Mouse (Mus musculus): ENCODE results near the gene Rnf2. TPM values are rescaled to one million over a fixed set of nuclear protein-coding genes. Genes with fewer than 3 reads are reported as not detected.
A peak's percentile ranks its signal among the peaks of the same experiment; 100 is the strongest.
"Not testable (repeated sequence)": the region's sequence is repeated elsewhere in the genome, so short reads cannot be mapped to it uniquely, and the experiment has no call there.

The Rnf2 gene
- total RNA-seq, 2 experiments from 2014 or later: 16.7 to 18.6 TPM

DNA sequence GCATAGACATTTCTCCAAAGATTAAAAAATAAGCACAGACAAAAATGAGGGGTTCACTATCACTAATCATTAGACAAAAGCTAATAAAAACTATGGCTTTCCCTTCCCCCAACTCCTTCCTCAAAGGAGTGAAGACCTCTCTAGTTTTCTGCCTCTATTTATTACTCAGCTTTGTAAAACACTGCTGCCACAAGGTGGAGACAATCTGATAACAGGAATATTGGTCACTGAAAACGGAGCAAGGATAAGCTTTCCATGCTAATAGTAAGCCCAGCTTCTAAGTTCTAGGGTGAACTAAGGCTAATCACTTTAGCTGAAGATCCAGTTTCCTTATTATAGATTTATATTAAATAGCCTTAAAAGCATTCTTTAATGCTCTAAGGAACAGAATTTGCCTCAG lies 8.3 kb downstream of the Rnf2 start:
- intact Hi-C loops (cut with DNase I): loop anchor here (5.0 kb wide), 1 partner anchor 215 kb away; no protein-coding TSS in a partner anchor
- no peak for DNase-seq

- DNase-seq: no peak
- intact Hi-C loops (cut with DNase I): loop anchor here (5.0 kb wide), 1 partner anchor 217 kb away; no protein-coding TSS in a partner anchor
Observed at GRCm38 (mm10) chr1:151489806-151490205, 10.9 kb downstream of the Rnf2 start.

DNA sequence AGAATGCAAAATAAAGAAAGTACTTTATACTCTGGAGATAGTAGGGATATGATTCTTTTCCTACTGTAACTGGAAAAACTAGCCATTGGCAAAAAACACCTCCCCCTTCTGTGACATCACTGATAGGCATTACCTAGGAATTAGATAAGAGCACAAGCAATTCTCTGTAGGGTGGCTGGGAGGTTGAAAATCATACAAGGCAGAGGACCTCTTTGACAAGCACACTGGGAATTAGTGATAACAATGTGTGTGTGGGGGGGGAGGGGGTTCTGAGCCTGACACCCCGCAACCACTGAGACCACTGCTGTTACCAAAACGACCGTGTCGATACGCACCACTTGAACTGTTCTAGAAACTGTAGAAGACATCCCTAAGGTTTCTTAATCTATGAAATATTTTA lies 16.0 kb downstream of the Rnf2 start:
- intact Hi-C loops (cut with DNase I): no loop called here
- DNase-seq: no peak

DNA sequence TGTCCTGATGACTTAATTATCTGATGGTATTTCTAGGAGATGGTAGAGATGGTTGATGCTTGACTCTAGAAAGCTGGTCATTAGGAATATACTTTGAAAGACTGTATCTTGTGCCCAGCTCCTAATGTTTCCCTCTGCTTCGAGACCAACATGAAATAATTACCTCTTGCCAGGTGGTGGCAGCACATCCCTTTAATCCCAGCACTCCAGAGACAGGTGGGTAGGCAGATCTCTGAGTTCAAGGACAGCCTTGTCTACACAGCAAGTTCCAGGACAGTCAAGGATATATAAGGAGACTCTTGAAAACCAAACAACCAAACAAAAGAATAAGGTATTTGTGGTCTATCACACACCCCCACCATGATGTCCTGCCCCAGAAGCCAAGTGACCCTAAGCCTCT lies 17.2 kb downstream of the Rnf2 start:
- intact Hi-C loops (cut with DNase I): no loop called here
- no peak for DNase-seq

GRCm38 (mm10) chr1:151482497-151482896 lies 18.3 kb downstream of the Rnf2 start:
- intact Hi-C loops (cut with DNase I): no loop called here
- DNase-seq: no peak

DNA sequence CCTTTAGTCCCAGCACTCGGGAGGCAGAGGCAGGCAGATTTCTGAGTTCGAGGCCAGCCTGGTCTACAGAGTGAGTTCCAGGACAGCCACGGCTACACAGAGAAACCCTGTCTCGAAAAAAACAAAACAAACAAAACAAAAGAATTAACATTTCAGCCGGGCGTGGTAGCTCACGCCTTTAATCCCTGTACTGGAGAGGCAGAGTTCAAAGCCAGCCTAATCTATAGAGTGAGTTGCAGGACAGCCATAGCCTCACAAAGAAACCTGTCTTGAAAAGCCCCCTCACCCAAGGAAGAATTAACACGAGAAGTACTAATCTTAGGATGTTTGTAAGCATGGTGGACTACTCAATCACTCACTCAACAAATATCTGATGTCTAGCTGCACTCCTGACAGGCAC lies 28.4 kb downstream of the Rnf2 start:
- DNase-seq; intact Hi-C loops (cut with DNase I): not testable (repeated sequence)

GRCm38 (mm10) chr1:151471429-151471828 lies 29.3 kb downstream of the Rnf2 start:
- intact Hi-C loops (cut with DNase I): no loop called here
- DNase-seq: no peak

DNA sequence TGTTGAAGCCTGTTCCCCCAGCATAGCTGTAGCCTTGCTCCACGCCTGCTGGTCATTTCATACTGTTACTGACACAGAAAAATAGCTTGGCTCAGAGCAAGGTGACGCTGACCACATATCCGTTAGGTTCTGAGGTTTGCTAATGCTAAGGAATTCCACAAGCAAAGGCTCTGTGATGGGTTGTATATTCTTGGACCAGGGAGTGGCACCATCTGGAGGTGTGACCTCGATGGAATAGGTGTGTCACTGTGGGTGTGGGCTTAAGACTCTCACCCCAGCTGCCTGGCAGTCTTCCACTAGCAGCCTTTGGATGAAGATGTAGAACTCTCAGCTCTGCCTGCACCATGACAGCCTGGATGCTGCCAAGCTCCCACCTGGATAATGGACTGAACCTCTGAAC lies 34.2 kb downstream of the Rnf2 start:
- intact Hi-C loops (cut with DNase I): no loop called here
- no peak for DNase-seq

- DNase-seq: no peak
- intact Hi-C loops (cut with DNase I): loop anchor here (5.0 kb wide), 1 partner anchor 242 kb away; no protein-coding TSS in a partner anchor
Observed at GRCm38 (mm10) chr1:151464914-151465313, 35.8 kb downstream of the Rnf2 start.

- DNase-seq: no peak
- intact Hi-C loops (cut with DNase I): loop anchor here (5.0 kb wide), 1 partner anchor 246 kb away; no protein-coding TSS in a partner anchor
Observed at GRCm38 (mm10) chr1:151461265-151461664, 39.5 kb downstream of the Rnf2 start.

GRCm38 (mm10) chr1:151457087-151457486 lies 43.7 kb downstream of the Rnf2 start:
- intact Hi-C loops (cut with DNase I): no loop called here
- no peak for DNase-seq

- DNase-seq: no peak
- intact Hi-C loops (cut with DNase I): no loop called here
Observed at GRCm38 (mm10) chr1:151451946-151452345, 48.8 kb downstream of the Rnf2 start.

DNA sequence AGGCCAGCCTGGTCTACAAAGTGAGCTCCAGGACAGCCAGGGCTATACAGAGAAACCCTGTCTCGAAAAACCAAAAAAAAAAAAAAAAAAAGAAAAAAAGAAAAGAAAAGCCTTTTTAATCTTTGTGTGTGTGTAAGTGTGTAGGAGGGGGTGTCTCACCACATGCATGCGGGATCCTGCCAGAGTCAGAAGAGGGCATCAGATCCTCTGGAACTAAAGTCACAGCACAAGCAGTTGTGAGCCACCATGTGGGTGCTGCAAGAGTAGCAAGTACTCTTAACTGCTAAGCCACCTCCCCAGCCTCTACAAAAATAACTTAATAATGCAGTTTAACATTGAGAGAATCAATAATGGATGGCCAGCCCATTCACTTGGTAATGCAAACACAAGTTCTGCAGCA lies 49.9 kb downstream of the Rnf2 start:
- intact Hi-C loops (cut with DNase I): no loop called here
- no peak for DNase-seq

GRCm38 (mm10) chr1:151449866-151450265 lies 50.9 kb downstream of the Rnf2 start:
- DNase-seq: no peak
- intact Hi-C loops (cut with DNase I): no loop called here

DNA sequence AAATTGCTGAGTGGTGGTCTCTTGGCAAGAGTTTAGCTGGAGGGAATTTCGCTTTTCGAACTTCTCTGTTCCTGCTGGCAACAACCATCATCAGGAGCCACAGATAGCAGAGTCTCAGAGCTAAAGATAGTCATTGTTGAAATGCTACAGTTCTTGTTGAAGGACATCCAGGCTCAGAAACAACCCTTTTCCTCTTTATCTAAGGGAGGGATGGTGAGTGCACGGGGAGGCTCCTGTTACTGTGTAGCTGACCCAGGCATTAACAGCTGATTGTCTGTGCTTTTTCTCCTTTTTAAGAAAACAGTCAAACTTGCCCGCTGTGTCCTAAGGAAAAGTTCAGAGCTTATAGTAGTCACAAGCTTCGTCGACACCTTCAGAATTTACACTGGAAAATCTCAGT lies 65.3 kb downstream of the Rnf2 start:
- intact Hi-C loops (cut with DNase I): no loop called here
- no peak for DNase-seq

- intact Hi-C loops (cut with DNase I): loop anchor here (5.0 kb wide), 1 partner anchor 1037 kb away; the partner anchor contains the start of genes Odr4 and Tpr
- no peak for DNase-seq
Observed at GRCm38 (mm10) chr1:151429316-151429715, 71.4 kb downstream of the Rnf2 start.

GRCm38 (mm10) chr1:151428263-151429221 lies 72.2 kb downstream of the Rnf2 start, which contains the start of the genes Swt1 and Trmt1l:
Swt1 (minus strand) TSS chr1:151428455.
Trmt1l (plus strand) TSS chr1:151428542.
- intact Hi-C loops (cut with DNase I): loop anchor here (5.0 kb wide), 1 partner anchor 1036 kb away; the partner anchor contains the start of genes Odr4 and Tpr

GRCm38 (mm10) chr1:151427888-151428262 lies 72.9 kb downstream of the Rnf2 start:
- intact Hi-C loops (cut with DNase I): loop anchor here (5.0 kb wide), 1 partner anchor 1036 kb away; the partner anchor contains the start of genes Odr4 and Tpr
- DNase-seq: no peak

More at GRCm38 (mm10) chr1:151428263-151429221, 72.2 kb downstream of the Rnf2 start, which contains the start of the genes Swt1 and Trmt1l:
- peak; percentile 97 for DNase-seq

GRCm38 (mm10) chr1:151426947-151427600 lies 73.7 kb downstream of the Rnf2 start:
- intact Hi-C loops (cut with DNase I): loop anchor here (5.0 kb wide), 1 partner anchor 1035 kb away; the partner anchor contains the start of genes Odr4 and Tpr
- no peak for DNase-seq

DNA sequence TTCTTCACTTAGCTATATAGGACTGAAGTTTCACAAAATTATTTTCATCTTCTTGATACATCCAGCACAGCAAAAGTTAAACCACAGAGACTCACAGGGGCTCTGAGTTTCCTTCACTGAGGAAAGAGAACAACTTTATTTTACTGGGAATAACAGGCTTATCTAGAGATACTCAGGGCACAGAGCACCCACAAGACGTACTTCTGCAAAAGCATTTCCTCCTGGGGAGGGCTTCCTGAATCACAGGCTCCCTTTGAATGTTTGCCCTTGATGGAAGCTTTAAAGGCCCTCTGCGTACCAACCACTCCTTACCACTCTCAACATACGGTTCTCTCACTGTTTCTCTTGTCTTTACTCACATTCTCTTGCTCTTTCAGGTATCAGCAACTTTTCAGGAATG lies 78.6 kb downstream of the Rnf2 start:
- intact Hi-C loops (cut with DNase I): no loop called here
- no peak for DNase-seq

DNA sequence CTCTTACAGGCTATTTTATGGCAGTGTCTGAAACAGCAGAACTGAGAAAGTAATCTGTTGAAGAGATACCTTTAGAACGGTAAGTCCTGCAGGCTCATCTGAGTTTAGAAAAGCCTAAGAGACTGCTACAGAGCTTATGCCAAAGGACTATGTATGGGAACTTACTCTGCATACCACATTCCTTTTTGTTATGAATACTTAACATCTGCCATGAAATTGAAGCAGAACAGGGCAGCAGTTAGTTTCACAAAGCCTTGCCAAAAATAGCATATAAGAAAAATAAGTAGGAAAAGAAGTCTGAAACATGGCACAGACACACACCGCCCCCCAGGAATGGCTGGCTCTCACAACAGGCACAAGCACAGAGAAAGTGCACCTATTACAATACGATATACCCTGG lies 90.9 kb downstream of the Rnf2 start:
- intact Hi-C loops (cut with DNase I): no loop called here
- no peak for DNase-seq

Data from heart, postnatal 36 days (tissue).